Mouse (Mus musculus): ENCODE data around the gene Arsj.

Gene Arsj

DNA sequence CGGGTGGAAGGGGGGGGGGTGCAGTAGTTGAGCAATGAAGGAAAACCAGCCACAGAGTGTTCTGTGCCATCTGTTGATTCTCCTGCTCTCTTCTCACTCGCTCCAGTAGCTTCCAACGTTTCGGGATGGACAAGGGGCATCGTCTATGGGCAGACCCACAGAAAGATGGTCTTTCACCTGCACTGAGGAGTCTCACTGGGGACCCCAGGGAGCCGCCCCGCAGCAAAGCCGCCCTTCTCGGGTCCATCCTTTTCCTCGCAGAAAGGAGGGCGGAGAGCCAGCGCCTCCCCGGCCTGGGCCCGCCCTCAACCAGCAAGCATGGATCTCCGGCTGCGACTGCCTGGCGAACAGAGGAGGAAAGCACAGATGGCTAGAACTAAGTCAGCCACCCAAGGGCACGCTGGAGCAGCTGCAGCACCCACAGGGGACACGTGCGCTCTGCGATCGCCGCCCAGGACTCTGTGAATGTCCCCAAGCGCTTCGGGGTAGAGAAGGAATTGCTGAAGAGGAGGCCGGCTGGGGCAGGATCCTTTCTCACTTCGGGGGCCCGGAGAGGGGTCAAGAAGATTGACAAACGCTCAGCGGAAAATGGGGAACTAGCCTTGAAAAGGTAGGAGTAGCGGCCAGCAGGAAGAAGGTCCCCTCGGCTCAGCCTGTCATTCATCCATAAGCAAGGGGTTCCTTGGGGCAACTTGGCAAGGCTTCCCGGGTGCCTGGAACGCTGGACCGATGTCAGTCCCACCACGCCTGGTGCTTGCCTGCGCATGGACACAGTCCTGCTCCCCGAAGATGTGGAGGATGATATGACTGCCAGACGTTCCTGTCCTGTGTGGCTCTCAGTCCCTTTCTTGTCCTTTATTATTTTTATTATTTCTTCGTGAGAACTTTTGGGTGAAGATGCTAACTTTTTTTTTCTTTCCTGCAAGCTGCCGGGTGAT is at the start of gene Arsj:
Arsj (plus strand) TSS at position 117 of the 938 bp plus-strand sequence.
- DNase-seq: peak; percentile 8

- DNase-seq: no peak
These were observed 38.5 kb upstream of the Arsj start for GRCm38 (mm10) chr3:126324872-126325498.

GRCm38 (mm10) chr3:126325891-126326627 is 37.4 kb upstream of the Arsj start:
- no peak for DNase-seq

- DNase-seq: no peak
These were observed 36.7 kb upstream of the Arsj start for GRCm38 (mm10) chr3:126326628-126327325.

- DNase-seq: no peak
These were observed 28.2 kb upstream of the Arsj start for GRCm38 (mm10) chr3:126335329-126335728.

- no peak for DNase-seq
These were observed 18.7 kb upstream of the Arsj start for GRCm38 (mm10) chr3:126344745-126345144.

DNA sequence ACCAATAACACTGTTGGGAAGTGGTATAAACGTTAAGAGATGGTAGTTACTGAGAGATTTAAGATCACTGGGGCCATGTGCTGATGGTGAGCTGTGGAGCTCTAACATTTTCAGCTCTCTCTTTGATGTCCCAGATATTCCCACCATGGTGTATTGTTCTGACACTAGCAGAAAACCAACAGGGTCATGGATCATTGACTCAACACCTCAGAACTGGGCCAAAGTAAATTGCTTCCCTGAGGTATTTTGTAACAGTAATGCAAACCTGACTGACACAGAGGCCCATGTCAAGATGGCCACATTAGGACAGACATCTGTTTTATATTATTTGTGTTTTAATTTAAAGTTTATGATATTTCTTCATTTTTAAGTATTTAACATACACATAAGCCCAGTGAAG is 3.7 kb upstream of the Arsj start:
- DNase-seq: no peak

GRCm38 (mm10) chr3:126362392-126362791 is 1.1 kb upstream of the Arsj start:
- no peak for DNase-seq

- no peak for DNase-seq
These were observed 456 bp upstream of the Arsj start for GRCm38 (mm10) chr3:126362931-126363525.

GRCm38 (mm10) chr3:126364555-126364954 is 1.1 kb downstream of the Arsj start:
- DNase-seq: no peak

DNA sequence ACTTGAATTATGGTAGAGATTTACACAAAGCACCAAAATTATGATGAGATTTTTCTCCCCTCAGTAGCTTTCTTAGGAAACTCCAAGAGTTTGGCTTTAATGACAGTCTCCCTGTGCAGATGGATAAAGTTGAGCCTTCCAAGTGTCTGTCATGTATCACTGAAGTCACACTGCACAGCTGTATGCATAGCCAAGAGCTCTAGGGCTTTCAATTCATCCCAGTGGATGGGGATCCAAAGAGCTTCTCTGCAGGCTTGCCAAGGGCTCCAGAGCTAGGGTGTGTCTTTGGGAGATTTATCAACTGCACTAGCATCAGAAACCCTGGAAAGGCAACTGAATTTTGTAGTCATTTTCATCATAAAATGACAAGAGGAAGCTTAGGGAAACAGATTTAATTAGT is 7.1 kb downstream of the Arsj start:
- no peak for DNase-seq

- no peak for DNase-seq
These were observed 9.5 kb downstream of the Arsj start for GRCm38 (mm10) chr3:126372815-126373545.

DNA sequence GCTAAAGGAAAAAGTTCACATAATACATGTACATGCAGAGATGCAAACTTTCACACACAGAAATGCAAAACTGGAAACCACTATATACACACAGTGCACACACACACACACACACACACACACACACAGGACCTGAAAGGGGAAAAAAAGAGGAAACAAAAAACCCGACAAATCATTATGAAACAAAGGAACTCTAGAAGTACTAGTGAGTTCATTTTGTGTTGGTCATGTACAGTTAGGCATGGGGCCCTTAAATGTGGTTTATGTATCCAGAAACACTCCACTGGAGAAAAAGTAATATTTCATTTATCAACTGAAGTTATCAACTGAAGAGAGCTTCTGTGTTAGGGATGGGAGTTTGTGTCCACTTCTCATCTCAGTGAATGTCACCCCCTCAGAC is 10.2 kb downstream of the Arsj start:
- no peak for DNase-seq

GRCm38 (mm10) chr3:126379252-126379651 is 15.8 kb downstream of the Arsj start:
- DNase-seq: no peak

- no peak for DNase-seq
These were observed 16.2 kb downstream of the Arsj start for GRCm38 (mm10) chr3:126379702-126380101.

GRCm38 (mm10) chr3:126383276-126383675 is 19.8 kb downstream of the Arsj start:
- no peak for DNase-seq

GRCm38 (mm10) chr3:126384657-126385438 is 21.4 kb downstream of the Arsj start:
- no peak for DNase-seq

- no peak for DNase-seq
These were observed 34.0 kb downstream of the Arsj start for GRCm38 (mm10) chr3:126397451-126397850.

DNA sequence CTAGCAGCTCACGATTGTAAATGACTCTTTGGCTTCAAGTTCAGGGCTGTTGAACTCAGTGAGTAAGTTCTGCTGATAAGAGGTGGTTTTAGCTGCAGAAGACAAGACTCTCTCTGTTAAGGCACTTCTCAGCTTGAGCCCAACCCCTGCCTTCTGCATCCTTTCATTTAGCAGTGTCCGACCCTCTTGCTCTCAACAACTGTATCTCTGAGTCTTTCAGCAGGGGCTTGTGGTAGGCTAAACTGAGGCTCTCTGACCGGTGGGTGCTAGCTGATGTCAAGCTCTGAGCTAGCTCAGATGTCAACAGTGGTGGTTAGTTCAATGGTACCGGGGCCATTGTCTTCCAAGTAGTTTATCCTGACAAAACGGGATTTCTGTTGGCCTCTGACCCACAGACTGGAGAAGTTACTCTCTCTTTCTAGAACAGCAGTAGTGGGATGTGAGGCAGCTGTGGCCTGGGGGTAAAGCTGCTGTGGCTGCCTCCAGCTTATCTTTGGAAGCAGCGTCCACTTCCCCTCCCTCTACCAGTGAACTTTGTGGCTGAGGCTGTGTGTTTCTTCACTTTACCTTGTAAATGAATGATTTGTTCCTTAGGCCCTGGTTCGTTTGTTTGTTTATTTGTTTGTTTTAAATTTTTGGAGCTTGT is 34.6 kb downstream of the Arsj start:
- DNase-seq: no peak

DNA sequence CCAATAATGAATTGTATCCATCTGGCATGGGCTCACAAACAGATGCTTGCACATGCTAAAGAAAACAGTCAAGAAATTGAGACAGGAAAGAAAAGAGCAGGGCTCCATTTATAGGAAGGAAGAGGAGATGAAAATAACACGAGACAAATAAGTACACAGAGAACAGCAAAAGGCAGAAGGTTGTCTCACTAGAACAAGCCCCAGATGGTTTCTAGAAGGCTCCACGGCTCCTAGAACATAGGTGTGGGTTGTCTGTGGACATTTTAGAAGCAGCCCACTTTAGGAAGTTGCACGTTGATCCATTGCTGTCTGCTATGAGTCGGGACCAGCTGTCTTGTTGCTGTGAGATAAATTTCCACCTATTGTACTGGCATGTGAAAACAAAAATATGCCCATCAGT is 37.2 kb downstream of the Arsj start:
- DNase-seq: no peak
